Mouse (Mus musculus) spleen, postnatal 4 days (tissue): ENCODE results near the gene Cd5.

Experiments used
- DNase-seq, 2 experiments: peaks; one replicate each; pipeline ENCODE4 v3.0.0; 2022; ENCODE audit warnings: low spot score in 2 of 2

Gene Cd5

DNA sequence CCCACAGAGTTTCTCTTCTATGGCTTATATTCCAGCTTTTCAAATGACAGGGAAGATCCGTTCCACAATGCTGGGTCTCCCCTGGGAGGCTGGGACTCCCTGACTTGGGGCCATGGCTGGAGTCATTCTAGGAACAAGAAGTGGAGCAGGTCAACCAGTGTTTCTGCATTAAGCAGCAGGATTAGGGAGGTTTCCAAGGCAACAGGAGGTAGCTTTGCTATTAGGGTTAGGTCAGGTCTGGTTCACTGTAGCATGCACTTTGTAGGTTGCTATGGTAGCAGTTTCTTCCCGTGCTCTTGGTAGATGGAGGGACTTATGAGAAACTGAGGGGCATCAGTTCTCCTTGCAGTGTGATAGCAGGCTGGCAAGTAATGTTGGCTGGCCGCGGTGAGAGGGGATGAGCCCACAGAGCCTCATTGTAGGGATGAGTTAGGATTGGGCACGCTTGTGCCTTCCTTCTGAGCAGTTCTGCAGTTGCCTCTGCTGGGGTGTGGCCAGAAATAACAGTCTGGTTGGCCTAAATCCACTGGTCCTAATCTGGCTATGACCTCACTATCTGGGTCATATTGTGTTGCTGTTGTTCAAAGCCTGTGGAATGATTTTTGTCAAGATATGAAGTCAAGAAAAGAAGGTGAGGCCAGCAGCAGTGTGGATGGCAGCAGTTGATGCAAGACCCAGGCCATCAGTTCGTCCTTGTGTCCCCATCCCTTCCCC is 37.6 kb downstream of the Cd5 start:
- no peak for DNase-seq

- no peak for DNase-seq
These were observed 39.0 kb downstream of the Cd5 start for GRCm38 (mm10) chr19:10699851-10700250.

DNA sequence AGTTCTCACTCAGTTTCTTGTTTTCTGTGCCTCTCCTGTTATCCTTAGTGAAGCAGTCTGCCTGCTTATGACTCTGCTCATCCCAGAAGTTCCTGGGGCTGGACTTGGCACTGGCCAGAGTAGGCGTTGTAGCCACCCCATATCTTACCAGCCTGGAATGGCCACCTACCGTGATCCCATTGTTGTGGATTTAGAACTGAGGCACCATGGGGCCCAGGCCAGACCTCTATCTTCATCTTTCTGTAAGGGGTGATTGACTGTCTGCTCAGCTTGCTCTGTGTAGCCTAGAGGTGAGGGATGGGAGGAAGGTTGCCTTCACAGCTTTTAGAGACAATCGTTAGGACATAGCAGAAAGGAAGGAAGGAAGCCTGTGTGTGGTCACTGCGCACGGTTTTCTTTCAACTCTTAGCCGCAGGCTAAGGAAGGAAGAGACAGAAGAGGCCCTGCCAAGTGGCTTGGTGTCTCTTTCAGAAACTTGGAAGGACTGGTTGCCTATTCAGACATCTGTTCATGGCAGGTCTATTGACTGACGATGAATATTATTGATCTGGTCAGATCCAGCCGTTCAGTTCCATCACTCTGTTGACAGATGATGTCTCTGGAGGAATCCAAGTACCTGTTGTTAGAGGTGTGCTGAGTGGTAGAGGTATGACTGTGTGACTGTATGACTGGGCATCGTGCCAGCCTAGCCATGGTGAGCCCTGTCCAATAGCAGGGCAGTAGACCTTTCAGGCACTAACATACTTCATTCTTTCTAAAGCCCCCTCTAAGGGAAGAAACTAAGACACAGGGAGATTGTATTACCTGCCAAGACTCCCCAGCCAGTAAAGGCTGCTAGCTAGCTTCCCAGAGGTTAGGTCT is 40.4 kb downstream of the Cd5 start:
- DNase-seq, result no peak

DNA sequence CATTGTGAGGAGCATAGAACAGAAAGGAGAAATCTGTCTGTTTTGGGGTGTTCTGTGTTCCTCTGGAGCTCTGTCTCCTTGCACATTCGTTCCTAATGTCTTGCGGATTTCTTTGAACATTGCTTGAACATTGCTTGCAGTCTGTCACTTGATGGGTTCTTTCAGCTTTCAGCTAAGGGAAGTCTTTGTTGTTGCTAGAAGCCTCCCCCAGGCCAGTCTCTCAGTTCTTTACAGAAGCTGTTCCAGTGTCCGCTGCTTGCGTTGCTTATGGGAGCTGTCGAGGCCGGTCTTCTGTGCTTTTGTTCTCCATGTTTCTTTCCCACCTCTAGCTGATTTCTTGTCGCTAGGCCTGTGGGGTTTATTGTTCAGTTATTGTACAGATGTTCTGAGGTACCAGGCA is 43.0 kb downstream of the Cd5 start:
- DNase-seq, result no peak

- no peak for DNase-seq
These were observed 44.7 kb downstream of the Cd5 start for GRCm38 (mm10) chr19:10693926-10694682.

- DNase-seq, result no peak
These were observed 46.4 kb downstream of the Cd5 start for GRCm38 (mm10) chr19:10692361-10692760.

DNA sequence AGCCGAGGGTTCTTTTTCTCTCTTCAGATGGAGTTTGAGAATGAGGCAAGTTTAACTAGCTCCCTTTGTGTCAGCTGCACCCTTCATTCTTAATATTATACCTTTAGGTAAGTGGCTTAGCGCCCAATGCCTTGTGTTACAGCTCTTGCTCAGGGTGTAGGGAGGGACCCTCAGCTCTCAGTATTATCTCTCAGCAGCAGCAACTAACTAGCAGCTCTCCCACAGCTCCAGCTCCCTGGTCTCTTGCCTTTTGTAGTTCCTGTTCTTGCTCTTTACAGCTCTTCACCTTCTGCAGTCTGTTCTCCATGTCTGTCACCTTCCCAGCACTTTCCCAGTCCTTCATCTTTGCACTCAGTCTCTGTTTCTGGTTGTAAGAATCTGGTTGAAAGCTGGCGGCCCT is 47.1 kb downstream of the Cd5 start:
- DNase-seq, result no peak

DNA sequence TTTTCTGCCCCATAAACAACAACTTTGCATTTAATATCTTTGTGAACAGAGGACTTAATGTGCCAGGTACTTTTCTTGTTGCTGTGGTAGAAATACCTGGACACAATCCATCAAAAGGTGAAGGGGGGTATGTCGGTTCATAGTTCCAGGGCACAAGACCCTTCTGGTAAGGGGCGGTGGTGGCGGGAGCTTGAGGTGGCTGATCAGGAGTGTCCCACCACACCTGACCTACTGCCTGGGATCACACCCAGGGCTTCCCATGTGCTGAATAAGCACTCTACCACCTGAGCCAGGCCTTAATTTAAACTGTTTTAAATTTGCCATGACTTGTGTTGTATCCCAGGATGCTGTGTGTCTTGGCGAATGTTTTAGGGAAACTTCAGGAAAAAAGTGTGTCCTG is 47.7 kb downstream of the Cd5 start:
- no peak for DNase-seq

DNA sequence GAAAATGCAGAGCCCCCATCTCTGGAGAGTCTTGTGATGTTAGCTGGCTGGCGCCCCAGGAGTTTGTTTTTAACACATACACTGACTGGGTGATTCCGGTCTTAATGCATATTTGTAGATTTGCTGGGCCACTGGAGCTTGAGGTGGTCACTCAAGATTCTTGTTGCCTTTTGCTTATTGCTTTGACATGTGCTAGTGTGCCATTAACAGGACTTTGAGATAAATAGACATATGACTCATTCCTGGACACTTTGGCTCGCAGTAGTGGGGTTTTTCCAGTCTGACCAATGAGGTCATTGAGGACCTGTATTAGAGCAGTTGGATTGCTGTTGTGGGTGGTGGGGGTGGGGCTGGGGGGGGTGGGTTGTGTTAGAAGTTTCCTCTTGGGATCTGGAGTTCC is 48.5 kb downstream of the Cd5 start:
- DNase-seq, result no peak

- no peak for DNase-seq
These were observed 49.2 kb downstream of the Cd5 start for GRCm38 (mm10) chr19:10689470-10690166.

- peak; percentile 97 to 99 for DNase-seq
These were observed 50.1 kb downstream of the Cd5 start, which contains the start of gene Vps37c for GRCm38 (mm10) chr19:10688537-10689352. TSS of gene Vps37c (plus strand) at chr19:10688735.

GRCm38 (mm10) chr19:10685727-10686126 is 53.1 kb downstream of the Cd5 start:
- no peak for DNase-seq

GRCm38 (mm10) chr19:10685081-10685480 is 53.7 kb downstream of the Cd5 start:
- DNase-seq, result no peak

- no peak for DNase-seq
These were observed 57.2 kb downstream of the Cd5 start for GRCm38 (mm10) chr19:10681571-10681970.

GRCm38 (mm10) chr19:10678772-10679067 is 60.1 kb downstream of the Cd5 start:
- no peak for DNase-seq

DNA sequence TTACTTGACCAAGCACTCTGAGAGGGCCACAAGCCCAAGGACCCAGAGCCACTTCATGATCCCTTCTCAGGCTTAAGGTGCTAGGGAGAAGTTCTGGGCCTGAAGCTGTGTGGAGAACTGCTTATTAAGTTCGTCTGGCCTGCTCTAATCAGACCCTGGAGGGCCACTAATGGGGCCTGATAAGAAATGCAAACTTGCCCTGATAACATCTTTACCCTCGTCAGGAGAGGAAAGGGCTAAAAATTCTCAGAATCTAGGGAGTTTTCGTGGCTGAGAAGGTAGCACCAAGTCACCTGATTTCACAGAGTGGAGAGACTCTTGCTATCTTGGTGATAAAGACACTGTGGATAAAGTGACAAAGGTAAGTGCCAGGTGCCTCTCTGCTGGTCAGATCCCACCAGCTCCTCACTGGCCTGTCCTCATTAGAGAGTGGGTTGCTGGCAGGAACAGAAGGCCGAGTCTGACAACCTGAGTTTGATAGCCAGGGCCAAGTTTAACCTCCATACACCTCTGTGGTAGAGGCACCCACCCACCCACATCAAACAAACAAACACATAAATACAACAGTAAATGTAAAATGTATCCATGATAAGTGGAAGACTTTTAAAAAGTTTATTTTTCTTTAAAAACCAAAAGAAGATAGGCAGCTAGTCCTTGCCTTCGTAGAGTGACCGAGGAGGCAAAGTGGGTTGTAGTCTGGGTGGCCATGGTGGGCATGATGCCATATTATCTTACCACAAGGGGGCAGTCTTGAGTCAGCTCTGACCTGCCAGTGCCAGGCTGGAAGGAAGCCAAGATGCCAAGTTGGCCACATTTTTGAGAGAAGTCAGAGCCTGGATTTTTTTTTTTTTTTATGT is 60.7 kb downstream of the Cd5 start, which contains the start of gene Pga5:
TSS of gene Pga5 (minus strand) at position 157 of the 857 bp plus-strand sequence.
- peak; percentile 81 to 90 for DNase-seq

GRCm38 (mm10) chr19:10676656-10677055 is 62.1 kb downstream of the Cd5 start:
- DNase-seq, result no peak

GRCm38 (mm10) chr19:10673275-10673674 is 65.5 kb downstream of the Cd5 start:
- DNase-seq, result no peak

GRCm38 (mm10) chr19:10671854-10672417 is 66.9 kb downstream of the Cd5 start:
- DNase-seq, result no peak

DNA sequence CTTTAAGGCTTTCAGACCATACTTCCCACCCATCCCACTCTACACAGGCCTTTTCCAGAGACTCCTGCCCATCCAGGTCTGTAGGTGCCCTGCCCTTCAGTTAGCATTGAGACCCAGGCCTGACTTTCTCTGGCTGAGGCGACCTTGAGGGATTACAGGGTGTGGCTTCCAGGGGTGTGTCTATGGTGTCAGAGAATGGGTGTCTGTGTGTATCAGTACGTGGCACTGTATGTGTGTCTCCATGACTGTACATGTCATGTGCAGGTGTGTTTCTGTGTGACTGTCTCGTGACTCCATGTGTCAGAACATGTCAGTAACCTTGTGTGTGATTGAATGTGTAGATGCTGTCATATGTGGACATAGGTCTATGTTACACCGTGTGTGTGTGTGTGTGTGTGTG is 67.5 kb downstream of the Cd5 start:
- DNase-seq, result no peak
